Mouse (Mus musculus): ENCODE data around the gene Olfr287. TPM values are rescaled to one million over a fixed set of nuclear protein-coding genes. Genes with fewer than 3 reads are reported as not detected.

Gene Olfr287
- polyA plus RNA-seq, 1 experiment = not detected

- DNase-seq (ENCODE audit: low read depth) = no peak
Measured at GRCm38 (mm10) chr15:98168622-98169004, 52.2 kb downstream of the Olfr287 start.

- DNase-seq (ENCODE audit: low read depth) = no peak
Measured at GRCm38 (mm10) chr15:98167645-98168621, 52.9 kb downstream of the Olfr287 start.

- no peak for DNase-seq (ENCODE audit: low read depth)
Measured at GRCm38 (mm10) chr15:98166963-98167644, 53.8 kb downstream of the Olfr287 start, which contains the start of gene Ccdc184. Gene Ccdc184, plus strand, starts transcription at chr15:98167158.

GRCm38 (mm10) chr15:98165525-98165924 is 55.3 kb downstream of the Olfr287 start, which contains the start of gene Asb8:
Gene Asb8, minus strand, starts transcription at chr15:98165625.
- DNase-seq (ENCODE audit: low read depth) = no peak

- no peak for DNase-seq (ENCODE audit: low read depth)
Measured at GRCm38 (mm10) chr15:98162561-98162960, 58.3 kb downstream of the Olfr287 start.

- no peak for DNase-seq (ENCODE audit: low read depth)
Measured at GRCm38 (mm10) chr15:98161026-98161805, 59.6 kb downstream of the Olfr287 start.

- no peak for DNase-seq (ENCODE audit: low read depth)
Measured at GRCm38 (mm10) chr15:98157253-98157652, 63.6 kb downstream of the Olfr287 start.

Other genes starting within 250 kb of the Olfr287 start
- 0.04 and 0.23 TPM in 2 replicates for gene Col2a1, start 216.4 kb downstream of the Olfr287 start, polyA plus RNA-seq (2012; rRNA removed)
- 24.0 and 24.4 TPM in 2 replicates for gene Pfkm, start 128.5 kb downstream of the Olfr287 start, polyA plus RNA-seq (2012; rRNA removed)
- 10.8 and 13.5 TPM in 2 replicates for gene Senp1, start 127.3 kb downstream of the Olfr287 start, polyA plus RNA-seq (2012; rRNA removed)
- 39.8 and 46.3 TPM in 2 replicates for gene Asb8, start 55.4 kb downstream of the Olfr287 start, polyA plus RNA-seq (2012; rRNA removed)
- 1.1 and 1.5 TPM in 2 replicates for gene Ccdc184, start 53.9 kb downstream of the Olfr287 start, polyA plus RNA-seq (2012; rRNA removed)
- gene Olfr288, start 25.5 kb downstream of the Olfr287 start, polyA plus RNA-seq (2012; rRNA removed) = not detected in 2 replicates
- not detected in 2 replicates for gene Gm44579, start 79 bp downstream of the Olfr287 start, polyA plus RNA-seq (2012; rRNA removed)
- not detected in 2 replicates for gene Olfr286, start 13.4 kb upstream of the Olfr287 start, polyA plus RNA-seq (2012; rRNA removed)
- gene H1fnt, start 36.2 kb upstream of the Olfr287 start, polyA plus RNA-seq (2012; rRNA removed) = 1.6 and 2.5 TPM in 2 replicates
- gene Zfp641, start 75.1 kb upstream of the Olfr287 start, polyA plus RNA-seq (2012; rRNA removed) = 2.5 and 2.7 TPM in 2 replicates
- gene Olfr285, start 96.3 kb upstream of the Olfr287 start, polyA plus RNA-seq (2012; rRNA removed) = not detected in 2 replicates
- not detected in 2 replicates for gene Olfr284, start 119.9 kb upstream of the Olfr287 start, polyA plus RNA-seq (2012; rRNA removed)
- not detected in 2 replicates for gene Olfr283, start 159.9 kb upstream of the Olfr287 start, polyA plus RNA-seq (2012; rRNA removed)
- not detected in 2 replicates for gene Olfr282, start 210.2 kb upstream of the Olfr287 start, polyA plus RNA-seq (2012; rRNA removed)
- not detected in 2 replicates for gene Olfr281, start 231.5 kb upstream of the Olfr287 start, polyA plus RNA-seq (2012; rRNA removed)
- not detected in 2 replicates for gene OR5BS1P, start 248.8 kb upstream of the Olfr287 start, polyA plus RNA-seq (2012; rRNA removed)

All from gonadal fat pad, adult 2 months (tissue).